Mouse (Mus musculus) monocyte, adult 59 days (primary cell): ENCODE measurements around the gene Olfr1181. TPM values are rescaled to one million over a fixed set of nuclear protein-coding genes. Genes with fewer than 3 reads are reported as not detected.

Experiments
- total RNA-seq, 2 experiments: library from RNA; stranded (reverse); gene quantifications; one replicate each; pipeline ENCODE4 v1.2.4; 2023

Olfr1181 gene
- not detected for total RNA-seq

DNA sequence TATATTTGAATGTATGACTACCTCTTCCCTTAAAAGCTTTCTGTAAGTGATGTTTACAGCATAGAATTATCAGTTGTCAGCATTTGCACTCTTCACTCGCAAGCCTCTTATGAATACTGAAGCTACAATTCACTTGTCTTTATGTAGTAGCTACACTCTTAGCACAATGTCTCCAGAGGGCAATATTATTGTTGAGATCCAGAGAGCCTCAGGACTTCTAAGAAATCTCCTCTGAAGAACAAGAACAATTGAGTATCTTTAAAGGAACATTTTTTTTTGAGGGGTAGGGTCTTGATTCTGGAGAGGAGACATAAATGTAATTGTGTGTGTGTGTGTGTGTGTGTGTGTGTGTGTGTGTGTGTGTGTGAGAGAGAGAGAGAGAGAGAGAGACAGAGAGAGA lies at the start of gene Olfr1181:
Gene Olfr1181 (minus strand): TSS at position 101 of the 400 bp plus-strand sequence.

DNA sequence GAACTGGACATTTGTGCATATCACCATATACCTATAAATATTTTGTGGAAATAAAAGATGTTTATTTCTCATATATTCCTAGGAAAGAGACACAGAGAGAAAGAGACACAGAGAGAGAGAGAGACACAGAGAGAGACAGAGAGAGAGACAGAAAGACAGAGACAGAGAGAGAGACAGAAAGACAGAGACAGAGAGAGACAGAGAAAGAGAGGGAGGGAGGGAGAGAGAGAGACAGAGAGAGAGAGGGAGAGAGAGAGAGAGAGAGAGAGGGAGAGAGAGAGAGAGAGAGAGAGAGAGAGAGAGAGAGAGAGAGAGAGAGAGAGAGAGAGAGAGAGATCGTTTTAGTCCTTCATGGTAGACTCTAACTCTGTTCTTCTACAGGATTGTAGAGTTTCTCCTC lies 28.6 kb upstream of the Olfr1181 start, which contains the start of gene Olfr1183:
Gene Olfr1183 (plus strand): TSS at position 301 of the 400 bp plus-strand sequence.

DNA sequence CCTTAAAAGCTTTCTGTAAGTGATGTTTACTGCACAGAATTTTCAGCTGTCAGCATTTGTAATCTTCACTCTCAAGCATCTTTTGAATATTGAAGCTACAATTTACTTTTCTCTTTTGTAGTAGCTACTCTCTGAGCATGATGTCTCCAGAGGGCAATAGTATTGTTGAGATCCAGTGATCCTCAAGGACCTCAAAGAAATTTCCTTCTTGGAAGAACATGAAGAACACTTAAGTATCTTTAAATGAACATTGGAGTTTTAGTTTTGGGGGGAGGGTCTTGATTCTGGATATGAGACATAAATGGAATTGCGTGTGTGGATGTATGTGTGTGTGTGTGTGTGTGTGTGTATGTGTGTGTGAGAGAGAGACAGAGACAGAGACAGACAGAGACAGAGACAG lies 23.1 kb upstream of the Olfr1181 start, which contains the start of gene Gm13757:
Gene Gm13757 (minus strand): TSS at position 101 of the 400 bp plus-strand sequence.

DNA sequence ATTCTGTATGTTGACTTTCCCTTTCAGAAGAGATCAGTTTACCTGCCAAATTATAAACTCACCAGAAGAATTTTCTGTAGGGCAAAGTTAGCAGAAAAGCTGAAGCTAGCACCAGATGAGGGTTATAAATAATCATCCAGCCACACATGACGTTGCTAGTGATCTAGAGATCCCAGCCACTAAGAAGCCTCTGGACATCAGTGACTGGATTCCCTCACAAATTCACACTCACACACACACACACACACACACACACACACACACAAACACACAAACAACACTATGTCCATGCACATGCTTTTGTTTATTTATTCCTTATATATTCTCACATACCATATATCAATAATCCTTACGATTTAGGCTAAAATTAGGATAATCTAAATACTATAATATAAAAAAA lies 6.9 kb downstream of the Olfr1181 start, which contains the start of gene Olfr1180:
Gene Olfr1180 (minus strand): TSS at position 101 of the 400 bp plus-strand sequence.

GRCm38 (mm10) chr2:88406353-88406752 lies 19.6 kb downstream of the Olfr1181 start, which contains the start of gene Olfr1179:
Gene Olfr1179 (minus strand): TSS chr2:88406453.

GRCm38 (mm10) chr2:88386762-88387161 lies 39.2 kb downstream of the Olfr1181 start, which contains the start of gene Olfr1178:
Gene Olfr1178 (plus strand): TSS chr2:88387062.

Other genes starting within 250 kb of the Olfr1181 start
- gene Olfr1168, start 244.3 kb downstream of the Olfr1181 start, total RNA-seq, result not detected
- not detected for gene Olfr1170, start 197.8 kb downstream of the Olfr1181 start, total RNA-seq
- under 1 TPM in 1 of 2 experiments, not detected in 1; 0.08 TPM for gene Olfr1173, start 146.3 kb downstream of the Olfr1181 start, total RNA-seq
- gene Olfr1174-ps, start 111.0 kb downstream of the Olfr1181 start, total RNA-seq, result not detected
- not detected for gene Olfr1175-ps, start 99.0 kb downstream of the Olfr1181 start, total RNA-seq
- gene Olfr1176, start 89.5 kb downstream of the Olfr1181 start, total RNA-seq, result not detected
- not detected for gene Olfr1177-ps, start 79.7 kb downstream of the Olfr1181 start, total RNA-seq
- gene Olfr1178, start 39.1 kb downstream of the Olfr1181 start, total RNA-seq, result not detected
- gene Olfr1179, start 19.7 kb downstream of the Olfr1181 start, total RNA-seq, result not detected
- gene Olfr1180, start 7.0 kb downstream of the Olfr1181 start, total RNA-seq, result not detected
- not detected for gene Gm13757, start 23.0 kb upstream of the Olfr1181 start, total RNA-seq
- not detected for gene Olfr1183, start 28.7 kb upstream of the Olfr1181 start, total RNA-seq
- not detected for gene Olfr1184, start 57.4 kb upstream of the Olfr1181 start, total RNA-seq
- gene Olfr1185-ps1, start 67.1 kb upstream of the Olfr1181 start, total RNA-seq, result not detected
- not detected for gene Olfr1186, start 92.4 kb upstream of the Olfr1181 start, total RNA-seq
- not detected for gene Olfr1188, start 130.8 kb upstream of the Olfr1181 start, total RNA-seq
- gene Olfr1189, start 160.3 kb upstream of the Olfr1181 start, total RNA-seq, result not detected
- not detected for gene Olfr1191-ps1, start 214.4 kb upstream of the Olfr1181 start, total RNA-seq
- not detected for gene Olfr1192-ps1, start 222.3 kb upstream of the Olfr1181 start, total RNA-seq
- not detected for gene Olfr1193, start 249.5 kb upstream of the Olfr1181 start, total RNA-seq